Mouse (Mus musculus): ENCODE data around the gene Nog. TPM values are rescaled to one million over a fixed set of nuclear protein-coding genes. Genes with fewer than 3 reads are reported as not detected.

Gene Nog
- polyA plus RNA-seq, 1 experiment from 2014 or later: 7.7 TPM

DNA sequence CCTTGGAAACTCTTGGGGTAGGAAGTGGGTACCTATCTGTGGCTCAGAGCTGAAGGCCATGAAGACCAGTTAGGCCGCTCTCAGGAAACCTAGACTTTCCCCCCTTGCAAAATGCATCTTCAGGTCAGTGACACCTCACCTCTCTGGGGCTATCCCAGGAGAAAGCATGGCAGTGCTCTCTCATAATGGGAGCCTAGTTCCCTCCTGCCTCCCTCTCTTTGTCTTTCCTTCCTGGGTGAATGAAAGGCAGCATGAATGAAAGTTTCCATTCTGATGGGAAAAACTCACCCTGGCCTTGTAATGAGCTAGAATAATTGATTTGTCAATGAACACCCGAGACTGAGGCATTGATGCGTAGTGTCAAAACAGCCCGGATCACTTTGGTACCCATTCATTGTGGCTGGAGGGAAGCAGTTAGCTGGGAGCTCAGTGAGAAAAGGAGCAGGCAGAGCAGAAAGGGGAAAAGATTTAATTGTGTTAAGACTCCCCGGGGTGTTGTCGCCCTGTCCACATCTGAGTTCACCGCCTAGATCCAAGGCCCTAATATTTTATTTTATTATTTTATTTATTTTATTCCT is 42.7 kb downstream of the Nog start:
- WGBS: 41% methylated on average over 7 of the region's 7 CpGs
- peak; percentile 58 for ATAC-seq (ENCODE audit: low FRiP score)
- no peak overlapping the region for H3K9ac ChIP-seq
- H3K27ac ChIP-seq: no peak overlapping the region
- peaks cover 10% of the 10 kb centered on the region for H3K4me1 ChIP-seq
- no peaks in the 10 kb centered on the region for H3K27me3 ChIP-seq
- no peak overlapping the region for H3K4me2 ChIP-seq (replicated peaks)
- no peaks in the 10 kb centered on the region for H3K9me3 ChIP-seq (replicated peaks)
- no peaks in the 10 kb centered on the region for H3K36me3 ChIP-seq
- H3K4me3 ChIP-seq: no peak overlapping the region

DNA sequence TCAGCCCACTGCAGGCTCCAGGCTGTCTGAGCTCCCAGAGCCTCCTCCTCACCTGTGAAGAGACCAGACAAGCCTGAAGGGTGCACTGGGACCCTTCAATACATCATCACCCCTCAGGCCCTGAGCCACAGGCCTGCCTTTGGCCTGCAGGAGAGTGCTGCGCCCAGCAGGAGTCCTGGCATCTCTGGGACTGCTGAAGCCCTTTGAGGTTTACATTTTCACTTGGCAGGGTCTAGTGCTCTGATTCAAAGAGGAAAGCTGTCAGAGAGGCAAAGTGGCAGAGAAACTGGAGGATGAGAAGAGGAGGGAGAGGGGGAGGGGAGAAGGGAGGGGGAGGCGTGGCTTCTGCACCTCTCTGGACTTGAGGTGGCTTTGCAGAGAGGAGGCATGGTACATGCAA is 44.2 kb downstream of the Nog start:
- Histone ChIP-seq H3K36me3 (no peaks in the 10 kb centered on the region), H3K9me3 (replicated peaks) (no peaks in the 10 kb centered on the region), H3K4me2 (replicated peaks) (no peak overlapping the region), H3K4me3 (no peak overlapping the region), H3K4me1 (peaks cover 13% of the 10 kb centered on the region), H3K9ac (no peak overlapping the region), H3K27me3 (no peaks in the 10 kb centered on the region), H3K27ac (no peak overlapping the region)
- 54% methylated on average over 2 of the region's 2 CpGs for WGBS
- no peak for ATAC-seq (ENCODE audit: low FRiP score)

DNA sequence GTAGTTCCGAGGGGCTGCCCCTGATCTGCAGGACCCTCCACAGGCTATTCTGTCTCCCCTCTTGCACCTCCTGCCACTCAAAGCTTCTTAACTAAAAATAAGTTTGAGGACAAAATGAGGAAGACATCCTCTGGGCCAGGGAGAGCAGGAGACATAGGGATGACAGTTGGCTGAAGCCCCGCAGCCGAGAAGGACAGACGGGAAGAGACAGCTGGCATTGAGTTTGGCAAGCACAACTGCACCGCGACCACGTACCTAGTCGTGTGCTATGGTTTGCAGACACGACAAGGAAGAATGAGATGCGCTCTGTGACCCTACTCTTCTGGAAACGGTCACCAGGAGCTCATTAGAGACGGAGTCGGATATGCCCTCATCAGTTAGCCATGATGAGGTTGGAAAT is 48.2 kb downstream of the Nog start:
- H3K9ac ChIP-seq: no peak overlapping the region
- ATAC-seq (ENCODE audit: low FRiP score): no peak
- H3K4me3 ChIP-seq: no peak overlapping the region
- 88% methylated on average over 13 of the region's 13 CpGs for WGBS
- H3K27me3 ChIP-seq: no peaks in the 10 kb centered on the region
- H3K36me3 ChIP-seq: no peaks in the 10 kb centered on the region
- no peak overlapping the region for H3K27ac ChIP-seq
- peaks cover 3% of the 10 kb centered on the region for H3K4me1 ChIP-seq
- 0 out of 2 replicates have a peak, but pooled peaks cover 3% of the 10 kb centered on the region for H3K9me3 ChIP-seq (replicated peaks)
- no peak overlapping the region for H3K4me2 ChIP-seq (replicated peaks)

Other genes starting within 250 kb of the Nog start
- 10.6 and 11.9 TPM in 2 replicates for gene Dgke, start 235.5 kb downstream of the Nog start, polyA plus RNA-seq (2016; fragmentation: Nextera tagmentation; extraction: Ambion mirVana)
- gene Gm525, start 228.5 kb downstream of the Nog start, polyA plus RNA-seq (2016; fragmentation: Nextera tagmentation; extraction: Ambion mirVana): 0.58 TPM in 1 of 2 replicates, not detected in the other